Mouse (Mus musculus) limb, embryonic 12.5 days (tissue): Measurements from ENCODE around the gene Brcc3. TPM values are rescaled to one million over a fixed set of nuclear protein-coding genes. Genes with fewer than 3 reads are reported as not detected.

ENCODE experiments used
- ATAC-seq: fragments of 200-750 bp; cut with Nextera tagmentation; 2 replicates; pipeline ENCODE4 v1.8.0; 2017; ENCODE audit warnings: low read depth, moderate TSS enrichment; ENCODE audit not compliant: insufficient number of reproducible peaks, insufficient read depth, low FRiP score, low TSS enrichment
- H3K27ac ChIP-seq: fragments of 300-500 bp; sonication (generic); 2 replicates; pipeline ENCODE4 v1.5.1; 2016; ENCODE audit warnings: mild to moderate bottlenecking, moderate library complexity
- H3K27me3 ChIP-seq: fragments of 300-500 bp; sonication (generic); 2 replicates; pipeline ENCODE4 v1.6.1; 2016; ENCODE audit warnings: mild to moderate bottlenecking, moderate library complexity
- H3K36me3 ChIP-seq: fragments of 300-500 bp; sonication (generic); 2 replicates; pipeline ENCODE4 v1.6.1; 2016; ENCODE audit warnings: mild to moderate bottlenecking, moderate library complexity
- H3K4me1 ChIP-seq: fragments of 300-500 bp; sonication (generic); replicated peaks from 2 replicates; pipeline ENCODE4 v1.6.1; 2016
- H3K4me2 ChIP-seq: fragments of 300-500 bp; sonication (generic); 2 replicates; pipeline ENCODE4 v1.6.1; 2016; ENCODE audit warnings: mild to moderate bottlenecking, moderate library complexity
- H3K4me3 ChIP-seq: fragments of 300-500 bp; sonication (generic); replicated peaks from 2 replicates; pipeline ENCODE4 v1.5.1; 2016; ENCODE audit warnings: mild to moderate bottlenecking
- H3K9ac ChIP-seq: fragments of 300-500 bp; sonication (generic); replicated peaks from 2 replicates; pipeline ENCODE4 v1.6.1; 2016; ENCODE audit warnings: mild to moderate bottlenecking, moderate library complexity
- H3K9me3 ChIP-seq: fragments of 300-500 bp; sonication (generic); 2 replicates; pipeline ENCODE4 v1.6.1; 2016; ENCODE audit warnings: mild to moderate bottlenecking, moderate library complexity
- whole genome bisulfite sequencing: fragments of 180-500 bp; shearing (Covaris S2); methylation state at CpG from one replicate; pipeline ENCODE4 v1.1.7; 2016; 5-methylcytosine and 5-hydroxymethylcytosine counted together
- polyA plus RNA-seq: library from polyadenylated mRNA; unstranded; fragments of >200 nt; fragmentation: Nextera tagmentation; extraction: Ambion mirVana; gene quantifications from 2 replicates; pipeline ENCODE4 v1.2.1, GENCODE M21; 2016

The Brcc3 gene
- 73.6 and 77.8 TPM in 2 replicates for polyA plus RNA-seq

GRCm38 (mm10) chrX:75415936-75416785 lies at the start of gene Brcc3, which contains the start of the genes Cmc4 and Mtcp1:
Gene Brcc3 (plus strand): TSS chrX:75416628.
Gene Cmc4 (minus strand): TSS chrX:75416584.
Gene Mtcp1 (minus strand): TSS chrX:75416588.
- Histone ChIP-seq H3K27ac (peak within 1 kb of the TSS; percentile 89), H3K4me2 (peak within 1 kb of the TSS; percentile 51), H3K27me3 (no peaks in the 10 kb centered on the region), H3K9ac (peak within 1 kb of the TSS; percentile 52), H3K4me3 (peak within 1 kb of the TSS; percentile 48), H3K36me3 (no peaks in the 10 kb centered on the region), H3K9me3 (no peaks in the 10 kb centered on the region), H3K4me1 (no peaks in the 10 kb centered on the region)
- peak; percentile 99 for ATAC-seq
- 11% methylated on average over 52 of the region's 52 CpGs for WGBS

GRCm38 (mm10) chrX:75370197-75370596 lies 46.2 kb upstream of the Brcc3 start:
- H3K27me3 ChIP-seq: no peaks in the 10 kb centered on the region
- H3K9ac ChIP-seq: no peak overlapping the region
- ATAC-seq: no peak
- no peak overlapping the region for H3K4me2 ChIP-seq
- no peaks in the 10 kb centered on the region for H3K9me3 ChIP-seq
- no peaks in the 10 kb centered on the region for H3K4me1 ChIP-seq
- no peaks in the 10 kb centered on the region for H3K36me3 ChIP-seq
- no peak overlapping the region for H3K27ac ChIP-seq
- no peak overlapping the region for H3K4me3 ChIP-seq

- Histone ChIP-seq H3K9ac (no peak overlapping the region), H3K9me3 (no peaks in the 10 kb centered on the region), H3K27ac (no peak overlapping the region), H3K27me3 (no peaks in the 10 kb centered on the region), H3K4me2 (no peak overlapping the region), H3K4me1 (no peaks in the 10 kb centered on the region), H3K4me3 (no peak overlapping the region), H3K36me3 (no peaks in the 10 kb centered on the region)
- no peak for ATAC-seq
- 79% methylated on average over 2 of the region's 2 CpGs for WGBS
Observed at GRCm38 (mm10) chrX:75372666-75373425, 43.6 kb upstream of the Brcc3 start.

DNA sequence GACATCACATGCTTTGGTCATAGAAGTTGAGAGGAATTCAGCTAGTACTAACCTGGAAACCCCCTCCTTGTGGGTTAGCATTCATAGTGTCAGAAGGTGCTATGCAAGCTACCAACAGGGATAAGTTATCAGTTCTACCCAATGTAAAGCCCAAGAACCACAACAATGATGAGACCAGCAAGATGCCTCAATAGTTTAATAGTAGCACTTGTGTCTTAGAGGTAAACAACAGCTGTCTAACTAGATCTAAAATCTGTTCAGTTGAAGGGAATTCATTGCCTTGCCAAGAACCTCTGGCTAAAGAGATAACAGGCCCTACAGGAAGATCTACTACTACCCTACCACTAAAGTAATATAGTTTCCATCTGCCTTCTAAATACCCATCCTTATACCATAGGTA lies 39.6 kb upstream of the Brcc3 start:
- Histone ChIP-seq H3K9me3 (no peaks in the 10 kb centered on the region), H3K27ac (no peak overlapping the region), H3K9ac (no peak overlapping the region), H3K4me1 (no peaks in the 10 kb centered on the region), H3K27me3 (no peaks in the 10 kb centered on the region), H3K4me2 (no peak overlapping the region), H3K4me3 (no peak overlapping the region), H3K36me3 (no peaks in the 10 kb centered on the region)
- no peak for ATAC-seq

DNA sequence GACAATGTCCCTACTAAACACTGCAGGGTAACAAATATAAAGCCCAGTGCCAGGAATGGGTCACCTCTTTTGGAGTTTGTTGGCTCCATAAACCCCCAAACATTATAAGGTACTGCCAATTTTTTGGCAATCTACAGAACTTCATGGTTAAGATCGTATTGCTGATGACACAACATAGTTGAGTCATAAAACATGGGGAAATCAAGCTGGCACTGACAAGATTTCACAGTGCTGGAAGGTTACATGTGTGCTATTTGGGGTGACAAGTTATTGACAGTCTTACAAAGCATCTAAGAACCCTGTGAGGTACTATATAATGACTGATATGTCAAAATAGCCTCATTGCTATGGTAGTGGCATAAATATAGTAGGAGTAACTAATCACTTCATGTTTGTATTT lies 35.3 kb upstream of the Brcc3 start:
- no peaks in the 10 kb centered on the region for H3K9me3 ChIP-seq
- H3K36me3 ChIP-seq: no peaks in the 10 kb centered on the region
- H3K4me2 ChIP-seq: no peak overlapping the region
- no peak overlapping the region for H3K4me3 ChIP-seq
- H3K9ac ChIP-seq: no peak overlapping the region
- H3K27me3 ChIP-seq: no peaks in the 10 kb centered on the region
- 83% methylated on average over 1 of the region's 1 CpGs for WGBS
- no peak overlapping the region for H3K27ac ChIP-seq
- no peak for ATAC-seq
- H3K4me1 ChIP-seq: no peaks in the 10 kb centered on the region

GRCm38 (mm10) chrX:75381699-75382098 lies 34.7 kb upstream of the Brcc3 start:
- H3K27me3 ChIP-seq: no peaks in the 10 kb centered on the region
- no peak overlapping the region for H3K9ac ChIP-seq
- no peaks in the 10 kb centered on the region for H3K9me3 ChIP-seq
- H3K4me1 ChIP-seq: no peaks in the 10 kb centered on the region
- 76% methylated on average over 5 of the region's 5 CpGs for WGBS
- no peak for ATAC-seq
- no peaks in the 10 kb centered on the region for H3K36me3 ChIP-seq
- H3K4me2 ChIP-seq: peak overlapping the region; percentile 49
- peak overlapping the region; percentile 47 for H3K4me3 ChIP-seq
- H3K27ac ChIP-seq: no peak overlapping the region

DNA sequence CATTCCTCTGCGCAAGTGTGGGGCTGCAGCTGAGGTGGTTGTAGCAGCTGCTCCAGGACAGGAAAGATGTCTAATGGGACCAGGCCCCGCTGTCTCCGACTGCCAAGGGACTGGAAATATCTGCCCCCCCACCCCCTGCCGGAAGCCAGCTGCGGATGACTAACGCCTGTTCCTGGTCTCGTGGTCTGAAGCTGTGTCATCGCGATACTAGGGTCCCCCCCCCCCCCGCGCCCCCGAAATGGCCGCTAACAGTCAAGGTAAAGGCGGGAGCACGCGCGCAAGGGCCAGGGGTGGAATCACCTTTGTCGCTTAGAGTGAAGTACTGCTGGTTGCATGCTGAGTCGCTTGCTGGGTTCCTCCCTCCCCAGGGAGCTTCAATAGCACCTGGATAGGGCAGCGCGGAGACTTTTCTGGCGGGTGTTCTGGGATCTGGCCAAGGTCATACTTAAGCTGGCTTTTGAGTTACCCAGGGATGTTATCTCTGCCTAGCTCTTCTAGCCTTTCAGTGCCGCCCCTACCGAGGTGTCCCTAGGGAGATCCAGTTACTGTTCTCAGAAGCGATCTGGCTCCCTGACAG lies 34.1 kb upstream of the Brcc3 start, which contains the start of the genes Fundc2 and F8:
Fundc2 (plus strand) TSS at position 205 of the 577 bp plus-strand sequence.
F8 (minus strand) TSS at position 421 of the 577 bp plus-strand sequence.
- Histone ChIP-seq H3K9me3 (no peaks in the 10 kb centered on the region), H3K9ac (peak within 1 kb of the TSS; percentile 56; the same call in 1 of the 2 replicates), H3K27ac (peak within 1 kb of the TSS; percentile 72), H3K36me3 (no peaks in the 10 kb centered on the region), H3K27me3 (no peaks in the 10 kb centered on the region), H3K4me2 (peak within 1 kb of the TSS; percentile 49), H3K4me1 (no peaks in the 10 kb centered on the region), H3K4me3 (peak within 1 kb of the TSS; percentile 47)
- WGBS: 12% methylated on average over 25 of the region's 25 CpGs
- peak; percentile 95 for ATAC-seq

GRCm38 (mm10) chrX:75399471-75399870 lies 17.0 kb upstream of the Brcc3 start:
- H3K27ac ChIP-seq: no peak overlapping the region
- H3K4me2 ChIP-seq: no peak overlapping the region
- WGBS: 82% methylated on average over 1 of the region's 1 CpGs
- no peak for ATAC-seq
- no peaks in the 10 kb centered on the region for H3K27me3 ChIP-seq
- H3K36me3 ChIP-seq: peaks cover 12% of the 10 kb centered on the region
- H3K4me1 ChIP-seq: no peaks in the 10 kb centered on the region
- no peak overlapping the region for H3K4me3 ChIP-seq
- H3K9ac ChIP-seq: no peak overlapping the region
- no peaks in the 10 kb centered on the region for H3K9me3 ChIP-seq

DNA sequence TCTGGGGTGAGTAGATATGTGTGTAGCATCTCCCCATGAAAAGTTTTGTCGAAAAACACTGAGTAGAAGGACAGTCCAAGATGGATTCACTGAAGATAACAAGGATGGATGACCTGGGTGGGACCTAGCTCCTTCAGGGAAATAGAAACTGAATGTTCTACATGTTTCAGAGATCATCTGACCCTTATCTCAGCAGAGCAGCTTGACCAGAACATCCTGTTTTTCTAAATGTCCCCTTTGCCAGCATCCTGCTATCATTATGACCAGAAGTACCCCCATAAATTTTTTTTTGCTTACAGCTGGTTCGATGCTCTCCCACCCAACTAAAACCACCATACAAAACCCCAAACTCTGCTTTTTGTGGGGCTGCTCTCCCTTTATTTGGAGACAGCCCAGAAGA lies 13.8 kb upstream of the Brcc3 start:
- 87% methylated on average over 2 of the region's 2 CpGs for WGBS
- H3K4me1 ChIP-seq: no peaks in the 10 kb centered on the region

DNA sequence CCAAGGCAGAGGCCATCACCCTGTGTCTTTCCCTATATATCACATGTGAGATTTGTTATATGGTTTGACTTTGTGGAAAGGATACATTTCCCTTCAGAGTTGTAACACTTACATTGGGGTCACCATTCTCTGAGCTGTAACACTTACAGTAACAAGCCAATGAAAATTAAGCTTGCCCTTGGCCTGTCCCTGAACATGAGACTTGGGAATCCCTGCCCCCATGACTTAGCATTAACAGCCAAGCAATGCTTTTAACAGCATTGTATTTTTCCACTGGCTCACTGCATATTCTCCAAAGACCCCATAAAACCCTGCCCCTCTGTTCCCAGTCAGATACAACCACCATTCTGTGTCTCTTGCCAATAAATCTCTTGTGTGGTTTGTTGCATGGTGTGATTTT lies 13.1 kb upstream of the Brcc3 start:
- Histone ChIP-seq H3K4me1 (no peaks in the 10 kb centered on the region), H3K4me2 (no peak overlapping the region), H3K27me3 (no peaks in the 10 kb centered on the region), H3K36me3 (peaks cover 9% of the 10 kb centered on the region), H3K9ac (no peak overlapping the region), H3K9me3 (no peaks in the 10 kb centered on the region), H3K4me3 (no peak overlapping the region), H3K27ac (no peak overlapping the region)
- ATAC-seq: no peak

More for the DNA sequence above, 13.8 kb upstream of the Brcc3 start:
- peaks cover 9% of the 10 kb centered on the region for H3K36me3 ChIP-seq
- H3K9ac ChIP-seq: no peak overlapping the region
- no peak for ATAC-seq
- no peak overlapping the region for H3K4me2 ChIP-seq
- no peaks in the 10 kb centered on the region for H3K27me3 ChIP-seq
- H3K9me3 ChIP-seq: no peaks in the 10 kb centered on the region
- H3K4me3 ChIP-seq: no peak overlapping the region
- H3K27ac ChIP-seq: no peak overlapping the region

GRCm38 (mm10) chrX:75409711-75410110 lies 6.7 kb upstream of the Brcc3 start:
- ATAC-seq: no peak
- WGBS: 94% methylated on average over 1 of the region's 1 CpGs
- H3K4me2 ChIP-seq: no peak overlapping the region

More at GRCm38 (mm10) chrX:75409711-75410110, 6.7 kb upstream of the Brcc3 start:
- H3K4me1 ChIP-seq: no peaks in the 10 kb centered on the region
- H3K27me3 ChIP-seq: no peaks in the 10 kb centered on the region
- H3K4me3 ChIP-seq: no peak overlapping the region
- no peaks in the 10 kb centered on the region for H3K36me3 ChIP-seq
- no peak overlapping the region for H3K9ac ChIP-seq
- H3K27ac ChIP-seq: no peak overlapping the region
- H3K9me3 ChIP-seq: no peaks in the 10 kb centered on the region
